Mouse (Mus musculus) liver, embryonic 14.5 days (tissue): ENCODE results near the gene Cstb. TPM values are rescaled to one million over a fixed set of nuclear protein-coding genes. Genes with fewer than 3 reads are reported as not detected.

Experiments
- ATAC-seq: fragments of 200-750 bp; cut with Nextera tagmentation; 2 replicates; pipeline ENCODE4 v1.8.0; 2017; ENCODE audit warnings: moderate number of reproducible peaks, mild to moderate bottlenecking, moderate library complexity; ENCODE audit not compliant: insufficient read depth
- DNase-seq, 3 experiments: peaks; one replicate each; pipeline ENCODE4 v3.0.0-alpha.2; 2012 to 2013; ENCODE audit warnings: low read depth in 3 of 3, low spot score in 3 of 3
- H3K27ac ChIP-seq: fragments of 300-500 bp; sonication (generic); 2 replicates; pipeline ENCODE4 v1.5.1; 2014; ENCODE audit warnings: moderate library complexity, mild to moderate bottlenecking, control low read depth, inconsistent platforms
- H3K27me3 ChIP-seq: fragments of 300-500 bp; sonication (generic); 2 replicates; pipeline ENCODE4 v1.6.1; 2014; ENCODE audit warnings: mild to moderate bottlenecking, low read length, moderate library complexity; ENCODE audit not compliant: control insufficient read depth, insufficient read depth
- H3K36me3 ChIP-seq: fragments of 300-500 bp; sonication (generic); replicated peaks from 2 replicates; pipeline ENCODE4 v1.6.1; 2014; ENCODE audit warnings: low read depth; ENCODE audit not compliant: control insufficient read depth, insufficient read depth
- H3K4me1 ChIP-seq, 2 experiments: fragments of 200-500 bp in 1 of 2; fragments of 300-500 bp in 1 of 2; sonication (generic) in 1 of 2; replicated peaks; 2 replicates each; pipeline ENCODE4 v1.6.1; 2012 to 2014; ENCODE audit warnings: antibody characterized with exemption in 1 of 2, inconsistent platforms in 1 of 2, low read length in 1 of 2; ENCODE audit not compliant: control insufficient read depth in 2 of 2, insufficient read depth in 2 of 2
- H3K4me2 ChIP-seq: fragments of 300-500 bp; sonication (generic); 2 replicates; pipeline ENCODE4 v1.6.1; 2014; ENCODE audit warnings: low read depth, mild to moderate bottlenecking, control low read depth, moderate library complexity
- H3K4me3 ChIP-seq, 2 experiments: fragments of 200-500 bp in 1 of 2; fragments of 300-500 bp in 1 of 2; sonication (generic) in 1 of 2; 2 replicates each; pipeline ENCODE4 v1.5.1; 2012 to 2014; ENCODE audit warnings: low read depth in 2 of 2, low read length in 2 of 2, mild to moderate bottlenecking in 2 of 2, control low read depth in 1 of 2, inconsistent platforms in 1 of 2, moderate library complexity in 1 of 2; ENCODE audit not compliant: insufficient read depth in 1 of 2
- H3K9ac ChIP-seq: fragments of 300-500 bp; sonication (generic); replicated peaks from 2 replicates; pipeline ENCODE4 v1.6.1; 2014; ENCODE audit warnings: mild to moderate bottlenecking, control low read depth, moderate library complexity
- H3K9me3 ChIP-seq: fragments of 300-500 bp; sonication (generic); 2 replicates; pipeline ENCODE4 v1.6.1; 2016; ENCODE audit warnings: low read length, mixed read lengths; ENCODE audit not compliant: control insufficient read depth
- CTCF ChIP-seq: IDR thresholded peaks from 2 replicates; pipeline ENCODE4 v1.5.1; 2016; ENCODE audit warnings: antibody characterized with exemption, low read depth, control low read depth
- EP300 ChIP-seq: IDR thresholded peaks from 2 replicates; pipeline ENCODE4 v1.6.1; 2016; ENCODE audit warnings: antibody characterized with exemption, low read depth
- WGBS: fragments of 180-500 bp; shearing (Covaris S2); extraction: QIAGEN DNeasy Blood & Tissue Kit; methylation state at CpG from one replicate; pipeline ENCODE4 v1.1.7; 2014; ENCODE audit not compliant: insufficient replicate concordance; 5-methylcytosine and 5-hydroxymethylcytosine counted together
- polyA plus RNA-seq, 2 experiments: library from polyadenylated mRNA; depleted of rRNA in 1 of 2; stranded (reverse) in 1 of 2; unstranded in 1 of 2; fragments of >200 nt; fragmentation: Nextera tagmentation in 1 of 2; extraction: Ambion mirVana in 1 of 2; gene quantifications; 2 replicates each; pipeline versions ENCODE4 v1.2.1 to v1.2.3; 2012 to 2014

Cstb gene
- polyA plus RNA-seq, 2 experiments, result 58.1 to 122 TPM

- no peak for ATAC-seq
- DNase-seq, result no peak
- peaks cover 0 to 8% of the 10 kb centered on the region in 2 experiments; a peak in 2 of 4 replicates for H3K4me1 ChIP-seq
- TF ChIP-seq CTCF (no peak), EP300 (no peak)
- no peaks in the 10 kb centered on the region for H3K27me3 ChIP-seq
- H3K36me3 ChIP-seq, result no peaks in the 10 kb centered on the region
- no peak overlapping the region for H3K27ac ChIP-seq
- H3K9ac ChIP-seq, result no peak overlapping the region
- 83% methylated on average over 11 of the region's 11 CpGs for WGBS
- no peak overlapping the region for H3K4me2 ChIP-seq
- H3K4me3 ChIP-seq, result no peak overlapping the region
- no peaks in the 10 kb centered on the region for H3K9me3 ChIP-seq
Measured at GRCm38 (mm10) chr10:78428070-78428469, 2.6 kb downstream of the Cstb start.

DNA sequence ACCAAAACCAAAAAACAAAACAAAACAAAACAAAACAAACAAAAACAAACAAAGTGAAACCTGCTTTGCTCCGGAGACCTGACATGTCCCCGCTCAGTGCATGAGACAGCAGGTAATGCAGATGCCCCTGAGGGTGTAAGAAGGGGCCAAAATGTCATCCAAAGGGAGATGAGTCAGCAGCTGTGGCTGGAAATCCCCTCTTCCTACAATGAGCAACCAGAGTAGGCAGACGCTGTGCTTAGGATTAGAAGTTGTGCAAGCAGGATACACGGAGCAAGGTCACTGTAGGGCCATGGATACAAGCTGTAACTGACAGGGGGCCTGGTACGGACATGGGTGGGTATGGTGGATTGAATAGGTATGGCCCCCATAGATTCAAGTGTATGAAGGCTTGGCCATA is 3.7 kb downstream of the Cstb start:
- no peak for DNase-seq
- Histone ChIP-seq H3K4me3 (no peak overlapping the region), H3K4me1 (peaks cover 0 to 8% of the 10 kb centered on the region in 2 experiments; a peak in 2 of 4 replicates), H3K9me3 (no peaks in the 10 kb centered on the region), H3K27ac (no peak overlapping the region), H3K4me2 (no peak overlapping the region), H3K27me3 (no peaks in the 10 kb centered on the region), H3K36me3 (no peaks in the 10 kb centered on the region), H3K9ac (no peak overlapping the region)
- WGBS, result 69% methylated on average over 5 of the region's 5 CpGs
- no peak for TF ChIP-seq CTCF
- TF ChIP-seq EP300, result no peak
- no peak for ATAC-seq

GRCm38 (mm10) chr10:78429776-78430175 is 4.3 kb downstream of the Cstb start:
- no peak overlapping the region for H3K9ac ChIP-seq

DNA sequence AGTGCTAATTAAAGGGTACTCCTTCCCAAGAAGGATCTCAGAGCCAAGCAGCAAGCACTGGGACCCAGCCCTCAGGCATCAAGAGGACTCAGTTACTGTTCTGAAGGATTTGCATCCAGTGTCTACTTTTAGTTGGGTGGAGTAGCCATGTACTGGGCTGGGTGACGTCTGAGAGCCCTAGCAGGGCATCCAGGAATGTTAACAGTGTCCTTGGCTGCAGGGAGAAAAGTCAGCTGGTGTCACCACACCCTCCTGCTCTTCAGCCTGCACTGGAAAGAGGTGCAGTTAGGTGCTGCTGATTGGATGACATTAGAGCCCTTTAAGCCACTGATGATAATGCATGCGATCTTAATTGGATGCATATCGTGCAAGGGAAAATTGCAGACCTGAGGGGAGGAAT is 7.4 kb downstream of the Cstb start:
- Histone ChIP-seq H3K36me3 (no peaks in the 10 kb centered on the region), H3K4me3 (no peak overlapping the region), H3K9ac (no peak overlapping the region), H3K27ac (no peak overlapping the region), H3K9me3 (no peaks in the 10 kb centered on the region), H3K27me3 (no peaks in the 10 kb centered on the region), H3K4me2 (no peak overlapping the region), H3K4me1 (no peaks in the 10 kb centered on the region)
- no peak for ATAC-seq
- WGBS, result 69% methylated on average over 3 of the region's 3 CpGs
- no peak for DNase-seq
- TF ChIP-seq CTCF, result no peak

More at GRCm38 (mm10) chr10:78429776-78430175, 4.3 kb downstream of the Cstb start:
- H3K9me3 ChIP-seq, result no peaks in the 10 kb centered on the region
- WGBS, result 15% methylated on average over 2 of the region's 2 CpGs
- TF ChIP-seq CTCF, result no peak
- 0 out of 2 replicates have a peak, but pooled peaks have one; percentile 8 for TF ChIP-seq EP300
- H3K36me3 ChIP-seq, result no peaks in the 10 kb centered on the region
- peaks cover 0 to 8% of the 10 kb centered on the region in 2 experiments; a peak in 2 of 4 replicates for H3K4me1 ChIP-seq
- no peak for ATAC-seq
- DNase-seq, result no peak
- H3K4me2 ChIP-seq, result no peak overlapping the region
- no peaks in the 10 kb centered on the region for H3K27me3 ChIP-seq
- no peak overlapping the region for H3K27ac ChIP-seq
- H3K4me3 ChIP-seq, result no peak overlapping the region

- H3K27me3 ChIP-seq, result no peaks in the 10 kb centered on the region
- ATAC-seq, result no peak
- H3K4me3 ChIP-seq, result no peak overlapping the region
- no peaks in the 10 kb centered on the region for H3K9me3 ChIP-seq
- H3K4me1 ChIP-seq, result no peaks in the 10 kb centered on the region
- no peaks in the 10 kb centered on the region for H3K36me3 ChIP-seq
- H3K4me2 ChIP-seq, result no peak overlapping the region
- WGBS, result 6% methylated on average over 5 of the region's 5 CpGs
- DNase-seq, result peak; percentile 31 to 41 (median 39)
- H3K27ac ChIP-seq, result no peak overlapping the region
- peak; percentile 99 for TF ChIP-seq CTCF
- TF ChIP-seq EP300, result no peak
- no peak overlapping the region for H3K9ac ChIP-seq
Measured at GRCm38 (mm10) chr10:78438094-78438493, 12.6 kb downstream of the Cstb start.
